Mouse (Mus musculus) cerebellum, adult 9-10 months (tissue): ENCODE measurements around the gene Smtnl1.

Experiments
- DNase-seq: peaks from one replicate; pipeline ENCODE4 v3.0.0; 2022

Smtnl1 gene

GRCm38 (mm10) chr2:84822552-84822951 is at the start of gene Smtnl1:
TSS of gene Smtnl1 (minus strand) at chr2:84822652.
- DNase-seq, result no peak

DNA sequence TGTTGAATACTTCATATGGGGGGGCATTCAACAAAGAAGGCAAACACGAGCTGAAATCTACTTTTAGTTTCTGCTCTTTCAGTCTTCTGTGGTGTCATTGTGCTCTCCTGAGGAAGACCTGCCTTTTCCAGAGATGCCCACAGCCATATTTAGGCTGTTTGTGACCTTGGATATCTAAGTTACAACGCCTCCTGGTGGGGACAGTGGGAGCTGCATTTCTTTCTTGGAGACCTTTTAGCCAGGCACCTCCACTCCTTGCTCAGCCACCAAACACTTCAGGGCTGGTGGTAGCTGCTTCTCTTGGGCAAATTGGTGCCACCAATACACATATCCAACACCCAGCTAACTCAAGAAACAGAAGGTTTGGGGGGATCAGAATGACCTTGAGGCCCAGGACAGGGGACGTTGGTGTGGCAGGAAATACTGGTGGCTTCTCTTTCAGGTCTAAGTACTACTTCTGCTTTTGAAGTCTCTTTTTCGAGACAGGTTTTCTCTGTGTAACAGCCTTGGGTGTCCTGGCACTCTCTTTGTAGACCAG is 48.2 kb upstream of the Smtnl1 start:
- DNase-seq, result no peak

DNA sequence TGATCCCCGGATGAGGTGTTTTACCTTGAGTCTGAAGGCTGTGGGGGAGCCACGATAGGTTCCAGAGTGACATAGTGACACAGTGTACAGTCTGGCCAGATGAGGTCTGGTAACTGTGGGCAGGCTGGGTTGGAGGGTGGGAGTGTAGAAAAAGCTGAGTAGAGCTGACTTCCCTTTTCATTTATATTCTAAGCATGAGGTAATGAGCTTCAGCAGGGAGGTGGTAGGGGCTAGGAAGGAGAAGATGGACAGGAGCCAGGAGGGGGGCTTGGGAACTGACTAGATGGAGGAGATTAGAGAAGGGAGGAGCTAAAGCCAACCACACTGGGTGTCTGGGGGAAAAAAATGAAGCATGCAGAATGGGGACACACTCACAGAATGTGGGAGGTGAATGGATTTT is 46.5 kb upstream of the Smtnl1 start:
- DNase-seq, result no peak

DNA sequence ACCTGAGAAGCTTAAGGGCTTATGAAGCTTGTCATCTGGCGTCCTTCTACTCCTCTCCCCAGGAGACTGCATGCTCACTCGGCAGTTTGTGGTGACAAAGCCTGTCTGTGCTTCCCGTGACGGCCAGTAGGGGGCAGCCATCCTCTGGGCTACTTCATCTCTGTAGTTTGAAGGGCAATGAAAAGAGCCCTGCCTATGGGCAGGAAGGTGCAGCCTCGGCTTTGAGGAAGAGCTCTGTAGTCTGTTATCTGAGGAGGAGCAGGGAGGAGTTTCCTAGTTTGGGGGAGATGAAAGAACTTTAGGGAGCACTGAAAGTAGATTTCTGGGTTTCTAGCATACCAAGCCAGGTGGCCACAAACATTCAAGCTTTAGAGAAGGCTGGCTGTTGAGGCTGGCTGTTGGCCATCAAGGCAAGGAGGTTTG is 46.1 kb upstream of the Smtnl1 start:
- no peak for DNase-seq

DNA sequence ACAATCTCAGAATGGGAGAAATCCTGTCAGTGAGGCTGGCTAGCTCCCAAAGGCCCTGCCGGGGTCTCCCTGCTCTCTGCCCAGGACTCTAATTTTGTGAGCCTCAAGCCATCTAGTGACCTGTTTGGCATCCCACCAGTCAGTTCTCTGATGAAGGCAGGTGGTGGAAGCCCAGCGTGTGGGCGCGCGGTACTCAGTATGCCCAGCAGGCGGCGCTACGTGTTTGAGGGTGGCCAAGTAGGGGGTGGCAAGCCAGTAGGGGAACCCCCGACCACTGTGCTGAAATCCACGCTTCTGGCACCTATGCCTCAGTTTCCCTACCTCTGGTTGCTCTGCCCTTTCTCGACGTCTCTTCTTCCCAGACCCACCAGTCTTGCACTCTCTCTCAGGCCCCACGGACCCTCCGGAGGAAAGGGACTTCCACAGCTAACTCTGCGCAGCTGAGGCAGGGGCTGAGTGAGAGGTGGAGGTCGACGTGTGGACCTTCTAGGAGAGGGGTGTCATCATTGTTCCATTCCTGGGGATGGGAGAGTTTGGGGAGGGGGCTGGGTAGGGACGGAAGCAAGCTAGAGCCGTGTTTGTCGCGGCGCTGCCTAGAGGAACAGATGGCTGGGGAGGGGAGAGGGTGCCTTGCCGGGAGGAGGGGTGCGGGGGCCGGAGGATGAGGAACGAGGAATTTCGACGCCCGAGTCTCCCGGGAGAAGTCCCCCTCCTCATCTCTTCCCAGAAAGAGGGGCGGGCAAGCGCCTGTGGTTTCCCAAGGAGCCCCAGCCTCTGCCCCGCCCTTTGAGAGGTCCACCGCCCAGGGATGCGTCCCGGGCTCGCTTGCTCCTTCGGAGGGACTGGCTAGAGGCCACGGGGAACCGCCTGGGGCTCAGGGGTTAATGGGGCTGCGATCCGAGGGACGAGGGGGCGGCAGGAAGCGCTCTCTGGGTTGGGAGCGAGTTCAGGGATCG is 43.4 kb upstream of the Smtnl1 start:
- no peak for DNase-seq

DNA sequence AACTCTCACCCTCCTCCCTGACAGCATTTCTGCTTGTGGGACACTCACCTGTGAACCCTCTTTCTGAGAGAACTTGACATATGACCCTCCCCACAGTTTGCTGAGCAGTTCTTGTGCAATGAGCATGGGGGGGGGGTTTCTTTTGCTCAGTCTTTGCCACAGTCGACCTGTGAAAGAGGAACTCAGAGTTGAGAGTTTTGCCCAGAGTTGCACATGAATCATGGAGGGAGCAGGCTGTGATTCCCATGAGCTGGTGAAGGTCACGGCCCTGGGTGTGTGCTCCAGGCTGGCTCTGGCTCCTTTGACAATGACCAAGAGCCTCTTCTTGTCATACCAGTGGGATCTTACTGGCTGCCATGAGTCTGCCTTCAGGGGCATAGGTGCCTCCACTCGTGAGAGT is 39.8 kb upstream of the Smtnl1 start:
- DNase-seq, result no peak

GRCm38 (mm10) chr2:84861430-84861829 is 39.0 kb upstream of the Smtnl1 start:
- DNase-seq, result no peak

- DNase-seq, result no peak
Measured at GRCm38 (mm10) chr2:84859991-84860780, 37.7 kb upstream of the Smtnl1 start.

DNA sequence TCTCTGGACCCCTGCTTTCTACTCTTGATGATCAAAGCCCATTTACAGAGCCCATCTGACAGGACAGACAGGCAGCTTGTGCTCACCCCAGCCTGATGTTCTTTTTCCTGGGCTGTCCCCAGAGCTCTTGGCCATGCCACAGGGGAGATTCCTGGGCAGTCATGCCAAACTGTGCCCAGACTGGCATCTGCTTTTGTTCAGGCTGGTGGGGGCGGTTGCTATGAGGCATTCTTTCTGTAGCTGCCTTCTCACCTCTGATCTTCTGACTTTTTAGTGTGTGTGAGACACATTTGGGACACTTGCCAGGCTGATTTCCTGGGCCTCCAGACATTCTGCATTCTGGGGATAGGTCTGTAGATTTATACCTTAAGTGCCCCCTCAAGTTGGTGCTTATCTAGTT is 36.1 kb upstream of the Smtnl1 start:
- no peak for DNase-seq

DNA sequence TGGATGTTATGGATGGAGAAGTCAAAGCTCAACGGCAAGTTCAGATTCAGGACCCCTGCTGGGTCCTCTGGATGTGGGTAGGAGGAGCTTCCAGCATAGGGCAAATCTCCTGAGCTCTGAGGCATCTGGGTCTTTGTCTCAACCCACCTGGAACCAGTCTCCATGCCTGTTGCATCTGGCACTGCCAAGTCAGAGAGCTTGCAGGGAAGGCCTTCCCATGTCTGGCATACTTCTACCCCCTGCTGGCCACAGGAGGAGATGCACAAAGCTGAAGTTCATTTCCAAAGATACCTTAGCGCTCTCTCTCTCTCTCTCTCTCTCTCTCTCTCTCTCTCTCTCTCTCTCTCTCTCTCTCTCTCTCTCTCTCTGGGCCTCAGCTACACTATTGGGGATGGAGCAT is 33.3 kb upstream of the Smtnl1 start:
- DNase-seq, result peak; percentile 11

GRCm38 (mm10) chr2:84851130-84852040 is 28.9 kb upstream of the Smtnl1 start:
- no peak for DNase-seq

- DNase-seq, result no peak
Measured at GRCm38 (mm10) chr2:84850407-84851129, 28.1 kb upstream of the Smtnl1 start.

- DNase-seq, result no peak
Measured at GRCm38 (mm10) chr2:84845226-84845625, 22.8 kb upstream of the Smtnl1 start.

- no peak for DNase-seq
Measured at GRCm38 (mm10) chr2:84843654-84844053, 21.2 kb upstream of the Smtnl1 start.

- DNase-seq, result no peak
Measured at GRCm38 (mm10) chr2:84841905-84842304, 19.5 kb upstream of the Smtnl1 start.

DNA sequence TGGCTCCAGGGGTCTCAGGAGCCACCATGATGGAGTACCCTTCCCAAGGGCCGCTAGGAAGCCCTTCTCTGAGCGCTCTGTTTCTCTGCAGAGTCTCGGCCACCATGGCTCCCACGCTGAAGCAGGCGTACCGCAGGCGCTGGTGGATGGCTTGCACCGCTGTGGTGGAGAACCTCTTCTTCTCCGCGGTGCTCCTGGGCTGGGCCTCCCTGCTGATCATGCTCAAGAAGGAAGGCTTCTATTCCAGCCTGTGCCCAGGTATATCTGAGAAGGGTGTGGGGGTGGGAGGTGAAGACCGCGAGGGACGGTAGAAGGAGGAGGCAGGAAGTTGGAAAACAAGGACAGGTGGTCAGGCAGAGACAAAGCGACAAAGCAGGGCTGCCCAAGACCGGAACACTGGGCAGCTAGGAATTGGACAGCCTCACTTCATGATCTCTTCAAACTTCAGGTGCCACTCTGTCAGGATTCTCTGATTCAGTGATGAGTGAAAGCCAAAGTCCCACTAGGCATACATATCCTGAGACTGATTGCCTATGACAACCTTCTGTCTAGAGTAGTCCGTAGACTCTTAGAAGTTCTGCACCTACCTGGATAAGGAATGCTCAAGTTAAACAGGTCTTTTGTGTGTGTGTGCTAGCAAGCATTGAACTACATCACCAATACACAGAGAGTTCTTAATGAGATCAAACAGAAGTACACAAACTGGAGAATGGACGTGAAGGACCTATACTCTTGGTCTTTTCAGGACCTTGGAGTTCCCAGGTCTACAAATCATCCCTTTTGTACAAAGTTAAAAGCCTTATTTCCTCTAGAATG is 18.5 kb upstream of the Smtnl1 start:
- no peak for DNase-seq

DNA sequence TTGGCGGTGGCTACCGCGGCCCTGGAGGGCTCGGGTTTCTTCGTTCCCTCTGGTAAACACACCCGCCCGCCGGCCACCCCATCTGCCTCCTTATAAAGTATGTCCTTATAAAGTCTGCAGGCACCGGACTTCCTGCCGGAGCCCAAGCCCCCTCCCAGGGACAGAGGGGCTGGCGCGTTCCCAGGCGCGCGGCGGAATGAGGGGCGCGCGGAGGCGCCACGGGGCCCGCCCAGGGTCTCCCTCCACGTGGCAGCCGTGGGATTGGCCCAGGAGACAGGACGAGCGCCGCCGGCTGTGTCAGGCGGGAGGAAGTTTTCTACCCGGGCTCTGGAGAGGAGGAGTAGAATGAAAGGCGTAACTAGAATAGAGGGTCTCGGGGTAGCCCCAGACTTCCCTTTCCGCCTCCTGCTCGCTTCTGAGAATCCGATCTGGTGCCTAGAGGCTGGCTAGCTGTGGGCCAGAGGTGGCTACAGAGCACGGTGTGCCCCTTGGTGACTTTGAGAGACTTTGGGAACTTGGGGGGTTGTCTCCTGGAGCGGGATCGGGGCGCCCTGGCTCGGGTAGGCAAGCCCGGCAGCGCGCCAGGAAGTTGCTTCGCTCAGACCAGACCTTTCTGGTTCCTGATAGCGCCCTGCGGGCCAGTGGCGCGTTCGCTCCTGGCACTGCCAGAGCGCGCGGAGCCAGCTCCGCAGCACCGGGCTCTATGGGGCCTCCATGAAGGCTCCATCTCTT is 17.7 kb upstream of the Smtnl1 start:
- no peak for DNase-seq

DNA sequence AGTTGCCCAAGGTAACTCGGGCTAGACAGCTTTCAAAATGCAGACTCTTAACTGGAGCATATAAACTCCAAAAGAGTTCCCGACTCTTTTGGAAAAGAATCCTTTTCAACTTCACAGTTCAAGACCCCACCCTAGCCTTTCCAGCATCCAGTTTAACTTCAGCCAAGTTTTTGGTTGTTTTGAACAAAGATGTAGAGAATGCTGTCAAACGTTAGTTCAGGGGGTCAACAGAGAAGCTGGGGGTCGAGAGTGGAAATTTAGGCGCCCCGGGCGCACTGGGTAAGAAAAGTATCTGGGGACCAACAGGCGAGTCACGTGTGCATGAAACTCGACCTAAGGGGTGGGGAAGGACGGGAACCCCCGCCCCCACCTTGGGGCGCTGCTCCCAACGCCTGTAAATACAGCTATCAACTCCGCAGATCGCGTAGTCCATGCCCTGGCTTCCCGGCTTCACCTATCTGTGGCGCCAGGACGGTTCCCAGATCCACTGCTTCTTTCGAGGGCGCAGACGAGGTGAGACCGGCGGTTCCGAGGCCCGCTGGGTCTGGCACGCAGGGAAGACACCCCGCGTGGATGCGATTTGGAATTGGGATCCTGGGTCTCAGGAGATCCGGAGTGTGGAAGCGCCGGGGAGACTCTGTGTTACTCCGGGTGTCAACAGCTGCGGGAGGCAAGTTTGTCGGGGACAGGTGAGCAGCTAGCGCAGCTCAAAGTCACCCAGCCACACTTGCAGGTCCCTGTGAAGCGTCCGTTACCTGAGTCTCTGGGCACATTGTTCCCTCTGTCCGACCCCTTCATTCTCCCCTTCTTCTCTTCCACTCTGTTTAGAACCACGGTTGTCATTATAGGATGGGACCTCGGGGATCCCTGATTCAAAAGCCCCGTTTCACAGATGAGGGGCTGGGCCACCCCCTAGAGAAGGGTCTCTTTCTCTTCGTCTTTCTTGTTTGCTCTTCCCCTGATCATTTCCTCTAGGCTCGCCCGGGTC is 16.8 kb upstream of the Smtnl1 start:
- no peak for DNase-seq

GRCm38 (mm10) chr2:84838593-84838949 is 16.1 kb upstream of the Smtnl1 start, which contains the start of gene Slc43a1:
TSS of gene Slc43a1 (plus strand) at chr2:84838850.
- no peak for DNase-seq
